Mouse (Mus musculus) MEL (cell line): ENCODE results near the gene Catsperg1. TPM values are rescaled to one million over a fixed set of nuclear protein-coding genes. Genes with fewer than 3 reads are reported as not detected.

Experiments used
- DNase-seq: peaks from one replicate; pipeline ENCODE4 v3.0.0; 2011; ENCODE audit warnings: low read depth, low spot score
- H3K27ac ChIP-seq: 2 replicates; pipeline ENCODE4 v1.5.1; 2012; ENCODE audit warnings: low read depth, mild to moderate bottlenecking, control low read depth, low read length, moderate library complexity; ENCODE audit not compliant: control insufficient read depth
- H3K27me3 ChIP-seq, 2 experiments: fragments of 150-350 bp in 1 of 2; sonication (generic) in 1 of 2; 2 replicates each; pipeline ENCODE4 v1.6.1; 2012; ENCODE audit warnings: low read length in 2 of 2, mild to moderate bottlenecking in 2 of 2, improper control_type of control experiment in 1 of 2, moderate library complexity in 1 of 2; ENCODE audit not compliant: insufficient read depth in 2 of 2, control insufficient read depth in 1 of 2
- H3K36me3 ChIP-seq, 2 experiments: 2 replicates each; pipeline ENCODE4 v1.6.1; 2012 to 2014; ENCODE audit warnings: low read length in 2 of 2, improper control_type of control experiment in 1 of 2, inconsistent platforms in 1 of 2, mild to moderate bottlenecking in 1 of 2; ENCODE audit not compliant: insufficient read depth in 2 of 2, control insufficient read depth in 1 of 2
- H3K4me1 ChIP-seq, 2 experiments: fragments of 150-350 bp in 1 of 2; sonication (generic) in 1 of 2; 2 replicates each; pipeline ENCODE4 v1.6.1; 2012; ENCODE audit warnings: low read length in 2 of 2, improper control_type of control experiment in 1 of 2, mild to moderate bottlenecking in 1 of 2; ENCODE audit not compliant: insufficient read depth in 2 of 2, control insufficient read depth in 1 of 2
- H3K4me3 ChIP-seq, 2 experiments: fragments of 150-350 bp in 1 of 2; sonication (generic) in 1 of 2; 2 replicates each; pipeline ENCODE4 v1.5.1; 2012; ENCODE audit warnings: low read depth in 2 of 2, low read length in 2 of 2, mild to moderate bottlenecking in 2 of 2, moderate library complexity in 2 of 2, control low read depth in 1 of 2, improper control_type of control experiment in 1 of 2; ENCODE audit not compliant: control insufficient read depth in 1 of 2, insufficient read depth in 1 of 2
- H3K79me2 ChIP-seq: 2 replicates; pipeline ENCODE4 v1.6.1; 2012; ENCODE audit warnings: mild to moderate bottlenecking, low read length, moderate library complexity; ENCODE audit not compliant: control insufficient read depth, poor library complexity, insufficient read depth
- H3K9ac ChIP-seq: 2 replicates; pipeline ENCODE4 v1.6.1; 2012; ENCODE audit warnings: low read depth, mild to moderate bottlenecking, control low read depth, low read length, moderate library complexity; ENCODE audit not compliant: control insufficient read depth, poor library complexity, severe bottlenecking
- H3K9me3 ChIP-seq: fragments of 150-350 bp; sonication (generic); replicated peaks from 2 replicates; pipeline ENCODE4 v1.6.1; 2012; ENCODE audit warnings: mild to moderate bottlenecking, low read length, improper control_type of control experiment, moderate library complexity; ENCODE audit not compliant: insufficient read depth
- CHD1 ChIP-seq: IDR thresholded peaks from 2 replicates; pipeline ENCODE4 v1.6.1; 2012; ENCODE audit warnings: low read depth, mild to moderate bottlenecking, inconsistent platforms, low read length, improper control_type of control experiment
- CTCF ChIP-seq, 3 experiments: IDR thresholded peaks in 2 of 3; conservative IDR thresholded peaks in 1 of 3; 2 replicates each; pipeline ENCODE4 v1.5.1; 2011 to 2012; ENCODE audit warnings: low read length in 3 of 3, low read depth in 2 of 3, mild to moderate bottlenecking in 2 of 3, improper control_type of control experiment in 1 of 3, inconsistent platforms in 1 of 3, mixed read lengths in 1 of 3, moderate library complexity in 1 of 3; ENCODE audit not compliant: control insufficient read depth in 1 of 3, insufficient read depth in 1 of 3, poor library complexity in 1 of 3, severe bottlenecking in 1 of 3
- ELF1 ChIP-seq: IDR thresholded peaks from 2 replicates; pipeline ENCODE4 v1.6.1; 2014; ENCODE audit warnings: low read depth, mild to moderate bottlenecking, inconsistent platforms, low read length, improper control_type of control experiment, moderate library complexity
- EP300 ChIP-seq, 2 experiments: IDR thresholded peaks; 2 replicates each; pipeline ENCODE4 v1.6.1; 2011; ENCODE audit warnings: improper control_type of control experiment in 2 of 2, low read length in 2 of 2, low read depth in 1 of 2, mild to moderate bottlenecking in 1 of 2
- GABPA ChIP-seq: IDR thresholded peaks from 2 replicates; pipeline ENCODE4 v1.6.1; 2012; ENCODE audit warnings: low read depth, mild to moderate bottlenecking, inconsistent platforms, low read length, improper control_type of control experiment, moderate library complexity
- HCFC1 ChIP-seq: IDR thresholded peaks from 2 replicates; pipeline ENCODE4 v1.6.1; 2012; ENCODE audit warnings: low read depth, mild to moderate bottlenecking, inconsistent platforms, low read length, improper control_type of control experiment, moderate library complexity
- KAT2A ChIP-seq: conservative IDR thresholded peaks from 2 replicates; pipeline ENCODE4 v1.6.1; 2012; ENCODE audit warnings: low read depth, low read length, improper control_type of control experiment, inconsistent platforms
- MAFK ChIP-seq: IDR thresholded peaks from 2 replicates; pipeline ENCODE4 v1.6.1; 2011; ENCODE audit warnings: low read depth, mild to moderate bottlenecking, low read length, improper control_type of control experiment, borderline replicate concordance
- MAX ChIP-seq: IDR thresholded peaks from 2 replicates; pipeline ENCODE4 v1.6.1; 2011; ENCODE audit warnings: low read length, improper control_type of control experiment
- MXI1 ChIP-seq: IDR thresholded peaks from 2 replicates; pipeline ENCODE4 v1.6.1; 2011; ENCODE audit warnings: mild to moderate bottlenecking, low read depth, low read length, improper control_type of control experiment
- NELFE ChIP-seq: IDR thresholded peaks from 2 replicates; pipeline ENCODE4 v1.6.1; 2011; ENCODE audit warnings: low read depth, low read length, improper control_type of control experiment
- NRF1 ChIP-seq: IDR thresholded peaks from 2 replicates; pipeline ENCODE4 v1.6.1; 2014; ENCODE audit warnings: low read depth, mild to moderate bottlenecking, inconsistent platforms, low read length, improper control_type of control experiment, moderate library complexity; ENCODE audit not compliant: poor library complexity, insufficient read depth, severe bottlenecking
- POLR2A ChIP-seq, 2 experiments: IDR thresholded peaks; 2 replicates each; pipeline ENCODE4 v1.6.1; 2011 to 2012; ENCODE audit warnings: low read length in 2 of 2, mild to moderate bottlenecking in 2 of 2, control low read depth in 1 of 2, improper control_type of control experiment in 1 of 2, low read depth in 1 of 2, moderate library complexity in 1 of 2; ENCODE audit not compliant: control insufficient read depth in 1 of 2, insufficient read depth in 1 of 2, poor library complexity in 1 of 2
- RAD21 ChIP-seq: IDR thresholded peaks from 2 replicates; pipeline ENCODE4 v1.6.1; 2011; ENCODE audit warnings: mild to moderate bottlenecking, low read depth, low read length, improper control_type of control experiment
- SIN3A ChIP-seq: IDR thresholded peaks from 2 replicates; pipeline ENCODE4 v1.6.1; 2012; ENCODE audit warnings: low read length, improper control_type of control experiment, inconsistent platforms
- SMC3 ChIP-seq: IDR thresholded peaks from 2 replicates; pipeline ENCODE4 v1.6.1; 2011; ENCODE audit warnings: low read depth, low read length, improper control_type of control experiment
- TCF12 ChIP-seq: IDR thresholded peaks from 2 replicates; pipeline ENCODE4 v1.6.1; 2014; ENCODE audit warnings: low read depth, mild to moderate bottlenecking, inconsistent platforms, low read length, improper control_type of control experiment, moderate library complexity
- UBTF ChIP-seq: IDR thresholded peaks from 2 replicates; pipeline ENCODE4 v1.6.1; 2012; ENCODE audit warnings: low read depth, mild to moderate bottlenecking, inconsistent platforms, low read length, improper control_type of control experiment, moderate library complexity, borderline replicate concordance; ENCODE audit not compliant: insufficient read depth
- ZMIZ1 ChIP-seq: IDR thresholded peaks from 2 replicates; pipeline ENCODE4 v1.6.1; 2012; ENCODE audit warnings: low read depth, mild to moderate bottlenecking, inconsistent platforms, low read length, improper control_type of control experiment, moderate library complexity
- polyA plus RNA-seq, 2 experiments: library from polyadenylated mRNA; stranded (reverse) in 1 of 2; unstranded in 1 of 2; fragments of >175 nt in 1 of 2; fragments of >200 nt in 1 of 2; gene quantifications; 2 replicates each; pipeline versions ENCODE4 v1.2.1 to v1.2.4; 2012; ENCODE audit warnings: low replicate concordance in 2 of 2, low read depth in 1 of 2; ENCODE audit not compliant: insufficient read length in 2 of 2, insufficient read depth in 1 of 2, missing spikeins in 1 of 2
- total RNA-seq: library from RNA; depleted of rRNA; stranded (reverse); fragments of 300-350 nt; gene quantifications from 2 replicates; pipeline ENCODE4 v1.2.3, GENCODE M21; 2012

The Catsperg1 gene
- total and polyA plus RNA-seq, 3 experiments: 0.23 to 0.31 TPM; not detected in 1

DNA sequence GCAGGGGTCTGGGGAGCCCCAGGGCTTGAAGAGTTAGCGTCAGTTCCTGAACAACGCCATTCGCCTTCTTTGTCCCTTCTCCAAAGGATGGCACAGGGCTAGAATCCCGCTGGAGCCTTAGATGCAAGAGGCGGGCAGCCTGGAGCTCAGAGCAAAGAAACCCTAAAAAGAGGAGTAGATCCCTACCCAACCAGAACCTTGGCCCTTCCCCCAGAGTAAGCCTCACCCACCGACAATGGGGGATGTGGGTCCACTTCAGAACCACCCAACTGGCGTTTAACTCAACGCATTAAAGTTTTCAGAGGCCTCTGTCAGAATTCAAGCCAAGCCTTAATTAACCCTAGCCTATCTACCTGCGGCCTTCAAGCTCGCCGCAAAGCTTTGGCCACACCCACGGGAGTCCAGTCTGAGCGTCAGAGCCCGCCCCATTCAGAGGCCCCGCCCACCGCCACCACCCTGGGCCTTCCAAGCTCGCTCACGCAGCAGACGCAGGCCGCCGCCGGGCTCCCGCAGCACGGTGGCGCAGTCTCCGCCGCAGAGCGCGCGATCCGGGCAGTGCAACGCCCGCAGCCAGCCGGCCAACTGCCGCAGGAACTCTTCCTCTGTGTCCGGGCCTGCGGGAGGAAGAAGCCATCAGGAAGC is 58.5 kb downstream of the Catsperg1 start:
- Histone ChIP-seq H3K4me3 (peak overlapping the region; percentile 75 to 80), H3K27ac (peak overlapping the region; percentile 8), H3K4me1 (peaks cover 0 to 11% of the 10 kb centered on the region in 2 experiments; a peak in 1 of 4 replicates), H3K36me3 (no peaks in the 10 kb centered on the region; a peak in 1 of 4 replicates), H3K27me3 (no peaks in the 10 kb centered on the region), H3K9me3 (no peaks in the 10 kb centered on the region), H3K9ac (peak overlapping the region; percentile 72), H3K79me2 (no peaks in the 10 kb centered on the region; the same call in 1 of the 2 replicates)
- DNase-seq: peak; percentile 90
- TF ChIP-seq SIN3A: no peak
- TF ChIP-seq TCF12: 0 out of 2 replicates have a peak, but pooled peaks have one; percentile 22
- 0 out of 2 replicates have a peak, but pooled peaks have one; percentile 29 for TF ChIP-seq MAX
- 0 out of 2 replicates have a peak, but pooled peaks have one; percentile 32 for TF ChIP-seq NRF1
- peak; percentile 28; the same call in 1 of the 2 replicates for TF ChIP-seq ZMIZ1
- 0 out of 2 replicates have a peak, but pooled peaks have one; percentile 15 for TF ChIP-seq ELF1
- 0 out of 2 replicates have a peak, but pooled peaks have one; percentile 35 for TF ChIP-seq HCFC1
- TF ChIP-seq CTCF (IDR thresholded peaks at IDR 0.05 in 2 of 3, conservative IDR thresholded peaks at IDR 0.05 in 1 of 3; ENCODE audit: control insufficient read depth in 1 of 3, insufficient read depth in 1 of 3, low read depth in 2 of 3, low read length in 3 of 3, poor library complexity in 1 of 3, severe bottlenecking in 1 of 3): 0 out of 6 replicates have a peak, but pooled peaks of 1 of the 3 experiments have one; percentile 17
- peak; percentile 7 to 73; a peak in 2 of 4 replicates for TF ChIP-seq POLR2A (IDR thresholded peaks at IDR 0.05; ENCODE audit: control insufficient read depth in 1 of 2, insufficient read depth in 1 of 2, low read depth in 1 of 2, low read length in 2 of 2, poor library complexity in 1 of 2)
- no peak for TF ChIP-seq GABPA
- TF ChIP-seq NELFE: peak; percentile 61
- no peak for TF ChIP-seq MAFK

- H3K36me3 ChIP-seq: no peaks in the 10 kb centered on the region; a peak in 1 of 4 replicates
- DNase-seq: peak; percentile 42
- TF ChIP-seq KAT2A (no peak), EP300 (IDR thresholded peaks at IDR 0.05; ENCODE audit: low read depth in 1 of 2, low read length in 2 of 2) (no peak), SMC3 (peak; percentile 22; the same call in 1 of the 2 replicates), NELFE (no peak), RAD21 (peak; percentile 9), CTCF (IDR thresholded peaks at IDR 0.05 in 2 of 3, conservative IDR thresholded peaks at IDR 0.05 in 1 of 3; ENCODE audit: control insufficient read depth in 1 of 3, insufficient read depth in 1 of 3, low read depth in 2 of 3, low read length in 3 of 3, poor library complexity in 1 of 3, severe bottlenecking in 1 of 3) (peak; percentile 26 to 43 (median 41); a peak in 4 of 6 replicates), CHD1 (no peak), MXI1 (no peak), ZMIZ1 (no peak), UBTF (no peak)
- H3K9me3 ChIP-seq: no peaks in the 10 kb centered on the region
- no peaks in the 10 kb centered on the region; the same call in 1 of the 2 replicates for H3K79me2 ChIP-seq
- no peak overlapping the region for H3K9ac ChIP-seq
- H3K27me3 ChIP-seq: no peaks in the 10 kb centered on the region
- no peak overlapping the region for H3K27ac ChIP-seq
- peaks cover 0 to 11% of the 10 kb centered on the region in 2 experiments; a peak in 1 of 4 replicates for H3K4me1 ChIP-seq
- no peak overlapping the region for H3K4me3 ChIP-seq
Observed at GRCm38 (mm10) chr7:29154018-29154720, 59.7 kb downstream of the Catsperg1 start.
